Mouse (Mus musculus) midbrain, embryonic 12.5 days (tissue): Measurements from ENCODE around the gene Chrm3. TPM values are rescaled to one million over a fixed set of nuclear protein-coding genes. Genes with fewer than 3 reads are reported as not detected.

Experiments used
- ATAC-seq: fragments of 200-750 bp; cut with Nextera tagmentation; 2 replicates; pipeline ENCODE4 v1.8.0; 2017; ENCODE audit warnings: low read depth, moderate TSS enrichment, moderate library complexity; ENCODE audit not compliant: low FRiP score
- H3K27ac ChIP-seq: fragments of 300-500 bp; sonication (generic); replicated peaks from 2 replicates; pipeline ENCODE4 v1.5.1; 2016; ENCODE audit warnings: mild to moderate bottlenecking
- H3K27me3 ChIP-seq: fragments of 300-500 bp; sonication (generic); 2 replicates; pipeline ENCODE4 v1.6.1; 2016; ENCODE audit warnings: mild to moderate bottlenecking
- H3K36me3 ChIP-seq: fragments of 300-500 bp; sonication (generic); 2 replicates; pipeline ENCODE4 v1.6.1; 2016
- H3K4me1 ChIP-seq: fragments of 300-500 bp; sonication (generic); 2 replicates; pipeline ENCODE4 v1.6.1; 2016
- H3K4me2 ChIP-seq: fragments of 300-500 bp; sonication (generic); replicated peaks from 2 replicates; pipeline ENCODE4 v1.6.1; 2016; ENCODE audit warnings: mild to moderate bottlenecking, moderate library complexity
- H3K4me3 ChIP-seq: fragments of 300-500 bp; sonication (generic); 2 replicates; pipeline ENCODE4 v1.5.1; 2016; ENCODE audit warnings: mild to moderate bottlenecking
- H3K9ac ChIP-seq: fragments of 300-500 bp; sonication (generic); replicated peaks from 2 replicates; pipeline ENCODE4 v1.6.1; 2016; ENCODE audit warnings: mild to moderate bottlenecking, moderate library complexity
- H3K9me3 ChIP-seq: fragments of 300-500 bp; sonication (generic); 2 replicates; pipeline ENCODE4 v1.6.1; 2016; ENCODE audit warnings: mild to moderate bottlenecking
- WGBS: fragments of 180-500 bp; shearing (Covaris S2); methylation state at CpG from one replicate; pipeline ENCODE4 v1.1.7; 2016; 5-methylcytosine and 5-hydroxymethylcytosine counted together
- polyA plus RNA-seq: library from polyadenylated mRNA; unstranded; fragments of >200 nt; fragmentation: Nextera tagmentation; extraction: Ambion mirVana; gene quantifications from 2 replicates; pipeline ENCODE4 v1.2.1, GENCODE M21; 2016

The Chrm3 gene
- polyA plus RNA-seq, 1 experiment from 2014 or later = 0.77 TPM

DNA sequence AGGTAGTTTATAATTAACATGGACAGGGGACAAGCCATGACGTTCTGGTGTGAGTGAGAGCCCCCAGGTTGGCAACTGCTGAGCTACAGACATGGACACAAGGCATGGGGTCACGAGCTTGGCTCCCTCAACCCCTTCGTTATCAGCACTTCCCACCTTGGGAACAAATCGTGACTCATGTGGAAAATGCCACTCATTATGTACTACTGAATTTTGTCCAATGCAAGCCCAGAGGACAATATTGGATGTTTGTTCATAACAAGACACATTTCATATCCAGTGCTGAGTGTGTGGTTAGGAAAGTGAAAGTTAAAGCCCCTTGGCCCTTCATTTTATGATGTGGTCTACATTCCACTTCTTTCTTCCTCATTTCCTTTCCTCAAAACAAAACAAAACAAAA is 140.2 kb downstream of the Chrm3 start:
- Histone ChIP-seq H3K4me3 (no peak overlapping the region), H3K4me2 (no peak overlapping the region), H3K9ac (no peak overlapping the region), H3K4me1 (no peaks in the 10 kb centered on the region), H3K27me3 (no peaks in the 10 kb centered on the region), H3K27ac (no peak overlapping the region), H3K9me3 (no peaks in the 10 kb centered on the region), H3K36me3 (no peaks in the 10 kb centered on the region)
- ATAC-seq = no peak
- WGBS = 81% methylated on average over 4 of the region's 4 CpGs

GRCm38 (mm10) chr13:10212112-10212511 is 148.5 kb downstream of the Chrm3 start:
- Histone ChIP-seq H3K36me3 (no peaks in the 10 kb centered on the region), H3K27ac (no peak overlapping the region), H3K9me3 (no peaks in the 10 kb centered on the region), H3K27me3 (no peaks in the 10 kb centered on the region), H3K4me3 (no peak overlapping the region), H3K9ac (no peak overlapping the region), H3K4me2 (no peak overlapping the region), H3K4me1 (no peaks in the 10 kb centered on the region)
- WGBS = 88% methylated on average over 2 of the region's 2 CpGs
- no peak for ATAC-seq

GRCm38 (mm10) chr13:10210522-10211244 is 150.0 kb downstream of the Chrm3 start:
- Histone ChIP-seq H3K9me3 (no peaks in the 10 kb centered on the region), H3K27ac (no peak overlapping the region), H3K27me3 (no peaks in the 10 kb centered on the region), H3K36me3 (no peaks in the 10 kb centered on the region), H3K4me3 (no peak overlapping the region), H3K4me2 (no peak overlapping the region), H3K9ac (no peak overlapping the region), H3K4me1 (no peaks in the 10 kb centered on the region)
- WGBS = 60% methylated on average over 1 of the region's 1 CpGs
- ATAC-seq = no peak

GRCm38 (mm10) chr13:10199206-10199956 is 161.3 kb downstream of the Chrm3 start:
- WGBS = 79% methylated on average over 6 of the region's 6 CpGs
- no peak overlapping the region for H3K9ac ChIP-seq
- no peaks in the 10 kb centered on the region for H3K36me3 ChIP-seq
- no peaks in the 10 kb centered on the region for H3K27me3 ChIP-seq
- H3K4me3 ChIP-seq = no peak overlapping the region
- H3K9me3 ChIP-seq = no peaks in the 10 kb centered on the region
- H3K4me2 ChIP-seq = no peak overlapping the region
- ATAC-seq = no peak
- no peak overlapping the region for H3K27ac ChIP-seq
- no peaks in the 10 kb centered on the region for H3K4me1 ChIP-seq

GRCm38 (mm10) chr13:10189829-10190228 is 170.8 kb downstream of the Chrm3 start:
- H3K4me2 ChIP-seq = no peak overlapping the region
- no peak overlapping the region for H3K27ac ChIP-seq
- H3K9ac ChIP-seq = no peak overlapping the region
- no peak overlapping the region for H3K4me3 ChIP-seq
- H3K27me3 ChIP-seq = no peaks in the 10 kb centered on the region
- no peaks in the 10 kb centered on the region for H3K36me3 ChIP-seq
- H3K9me3 ChIP-seq = no peaks in the 10 kb centered on the region
- no peaks in the 10 kb centered on the region for H3K4me1 ChIP-seq
- no peak for ATAC-seq
- WGBS = 74% methylated on average over 2 of the region's 2 CpGs

DNA sequence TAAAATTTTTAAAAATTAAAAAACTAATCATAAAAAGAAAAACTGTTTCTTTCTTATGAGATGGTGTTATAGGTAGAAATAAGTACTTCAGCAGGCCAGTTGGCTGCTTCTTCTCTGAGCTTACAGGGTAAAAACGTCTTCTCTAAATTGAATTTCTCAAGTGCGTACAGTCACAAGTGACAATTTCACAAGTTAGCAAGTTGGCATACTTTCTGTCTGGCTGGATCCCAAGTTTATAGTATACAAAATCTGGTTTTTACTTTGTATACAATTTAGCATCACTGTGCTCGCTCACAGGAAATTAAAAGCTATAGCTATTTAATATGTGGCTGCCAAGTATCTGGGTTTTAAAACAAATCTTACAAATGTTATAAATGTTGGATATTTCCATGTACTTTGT is 172.7 kb downstream of the Chrm3 start:
- H3K4me1 ChIP-seq = no peaks in the 10 kb centered on the region
- H3K4me3 ChIP-seq = no peak overlapping the region
- no peak for ATAC-seq
- no peaks in the 10 kb centered on the region for H3K9me3 ChIP-seq
- WGBS = 87% methylated on average over 3 of the region's 3 CpGs
- no peaks in the 10 kb centered on the region for H3K36me3 ChIP-seq
- no peak overlapping the region for H3K27ac ChIP-seq
- no peak overlapping the region for H3K9ac ChIP-seq
- no peak overlapping the region for H3K4me2 ChIP-seq
- H3K27me3 ChIP-seq = no peaks in the 10 kb centered on the region

GRCm38 (mm10) chr13:10183837-10184236 is 176.8 kb downstream of the Chrm3 start:
- Histone ChIP-seq H3K4me3 (no peak overlapping the region), H3K9ac (no peak overlapping the region), H3K9me3 (no peaks in the 10 kb centered on the region), H3K27ac (no peak overlapping the region), H3K27me3 (no peaks in the 10 kb centered on the region), H3K36me3 (no peaks in the 10 kb centered on the region), H3K4me1 (no peaks in the 10 kb centered on the region), H3K4me2 (no peak overlapping the region)
- WGBS = 91% methylated on average over 4 of the region's 4 CpGs
- ATAC-seq = no peak

DNA sequence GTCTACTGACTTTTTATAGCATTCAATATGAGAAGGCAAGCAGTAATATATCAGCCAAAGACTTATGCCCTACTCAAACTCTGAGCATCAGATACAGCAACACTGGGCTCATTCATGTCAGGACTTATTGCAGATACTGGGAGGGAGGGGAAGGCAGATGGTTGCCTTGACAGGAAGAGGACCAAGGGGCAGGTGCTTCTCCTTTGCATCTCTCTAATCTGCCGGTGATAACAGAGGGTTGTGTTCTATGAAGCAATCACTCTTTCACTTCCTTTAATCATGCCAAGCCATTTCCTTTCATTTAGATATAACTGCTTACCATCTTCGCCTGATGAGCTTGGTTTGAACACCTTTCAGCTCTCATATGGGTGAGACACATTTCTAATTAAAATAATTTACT is 177.9 kb downstream of the Chrm3 start:
- Histone ChIP-seq H3K4me3 (no peak overlapping the region), H3K27me3 (no peaks in the 10 kb centered on the region), H3K4me2 (no peak overlapping the region), H3K27ac (no peak overlapping the region), H3K4me1 (no peaks in the 10 kb centered on the region), H3K9ac (no peak overlapping the region), H3K36me3 (no peaks in the 10 kb centered on the region), H3K9me3 (no peaks in the 10 kb centered on the region)
- no peak for ATAC-seq
- WGBS = 82% methylated on average over 2 of the region's 2 CpGs

DNA sequence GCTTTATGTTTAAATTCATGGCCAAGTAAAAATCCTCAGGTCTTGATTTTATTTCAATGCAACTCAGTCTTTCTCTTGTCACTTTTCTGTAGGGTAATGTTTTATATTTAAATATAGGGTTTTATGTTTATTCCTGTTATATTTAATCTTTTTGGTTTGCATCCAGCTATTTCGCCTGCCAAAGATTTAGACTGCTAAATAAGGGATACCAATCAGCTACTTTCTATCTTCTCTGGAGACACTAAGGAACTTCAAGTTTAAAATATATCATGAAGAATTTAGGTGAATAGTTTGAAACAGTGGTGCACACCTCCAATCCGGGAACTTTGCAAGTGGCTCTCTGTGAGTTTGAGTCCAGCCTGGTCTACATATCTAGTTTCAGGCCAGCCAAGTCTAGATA is 190.1 kb downstream of the Chrm3 start:
- Histone ChIP-seq H3K9ac (no peak overlapping the region), H3K27me3 (no peaks in the 10 kb centered on the region), H3K4me1 (no peaks in the 10 kb centered on the region), H3K4me3 (no peak overlapping the region), H3K27ac (no peak overlapping the region), H3K9me3 (no peaks in the 10 kb centered on the region), H3K36me3 (no peaks in the 10 kb centered on the region), H3K4me2 (no peak overlapping the region)
- WGBS = 86% methylated on average over 2 of the region's 2 CpGs
- ATAC-seq = no peak

DNA sequence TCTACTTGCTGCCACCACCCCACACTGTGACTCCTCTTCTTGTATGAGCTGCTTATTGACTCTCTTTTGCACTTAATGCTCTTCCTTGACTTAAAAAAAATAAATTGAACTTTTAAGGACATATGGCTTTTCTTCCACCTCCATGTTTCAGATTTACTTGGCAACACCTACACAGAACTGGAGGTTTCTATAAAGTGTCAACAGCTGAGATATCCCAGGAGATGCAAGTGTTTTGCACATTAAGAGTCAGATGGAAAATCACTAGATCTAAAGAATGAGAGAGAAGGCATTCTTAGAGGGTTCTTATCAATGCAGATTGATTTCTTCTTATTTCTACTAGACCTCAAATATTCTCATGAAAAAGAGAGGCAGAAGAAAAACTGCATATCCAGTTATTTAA is 197.3 kb downstream of the Chrm3 start:
- no peaks in the 10 kb centered on the region for H3K36me3 ChIP-seq
- H3K4me1 ChIP-seq = no peaks in the 10 kb centered on the region
- H3K4me2 ChIP-seq = no peak overlapping the region
- no peak overlapping the region for H3K9ac ChIP-seq
- H3K9me3 ChIP-seq = no peaks in the 10 kb centered on the region
- H3K27ac ChIP-seq = no peak overlapping the region
- no peaks in the 10 kb centered on the region for H3K27me3 ChIP-seq
- no peak for ATAC-seq
- H3K4me3 ChIP-seq = no peak overlapping the region

DNA sequence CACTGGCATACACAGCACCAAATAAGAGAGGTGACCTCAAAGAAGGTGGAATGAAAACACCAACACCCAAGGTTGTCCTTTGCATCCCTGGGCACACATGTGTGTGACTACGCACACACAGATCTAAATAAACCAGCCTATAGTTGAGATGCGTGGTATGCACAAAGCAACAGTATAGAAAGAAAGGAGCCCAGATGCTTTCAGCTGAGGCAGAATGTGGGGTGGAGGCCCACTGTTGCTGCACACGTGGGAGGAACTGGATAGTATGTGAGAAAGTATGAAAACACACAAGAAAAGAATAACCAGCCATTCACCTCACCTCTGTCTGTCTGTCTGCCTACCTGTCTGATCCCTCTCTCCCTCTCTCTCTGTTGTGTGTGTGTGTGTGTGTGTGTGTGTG is 203.2 kb downstream of the Chrm3 start:
- Histone ChIP-seq H3K27ac (no peak overlapping the region), H3K9me3 (no peaks in the 10 kb centered on the region), H3K4me2 (no peak overlapping the region), H3K4me3 (no peak overlapping the region), H3K9ac (no peak overlapping the region), H3K36me3 (no peaks in the 10 kb centered on the region), H3K4me1 (no peaks in the 10 kb centered on the region), H3K27me3 (no peaks in the 10 kb centered on the region)
- 89% methylated on average over 3 of the region's 3 CpGs for WGBS
- ATAC-seq = no peak

DNA sequence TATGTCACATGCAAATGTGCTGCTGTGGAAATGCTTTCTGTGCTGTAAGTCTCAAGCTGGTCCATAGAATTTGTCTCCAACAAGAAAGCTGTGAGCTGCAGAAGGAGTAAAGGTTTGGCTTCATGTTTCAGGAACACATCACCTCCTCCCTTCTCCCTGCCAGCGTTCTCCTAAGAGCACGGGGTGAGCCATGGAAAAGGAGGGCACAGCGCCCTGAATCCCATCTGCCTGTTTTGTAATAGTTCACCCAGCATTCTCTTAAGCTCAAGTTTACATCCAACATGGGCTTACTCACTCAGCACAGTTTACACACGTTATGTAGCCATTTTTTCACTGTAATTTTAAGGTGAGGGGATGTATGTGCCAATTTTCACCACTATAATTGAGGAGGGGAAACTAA is 220.1 kb downstream of the Chrm3 start:
- WGBS = 84% methylated on average over 4 of the region's 4 CpGs
- no peak overlapping the region for H3K4me3 ChIP-seq
- no peak overlapping the region for H3K4me2 ChIP-seq
- no peak overlapping the region for H3K27ac ChIP-seq
- H3K9me3 ChIP-seq = no peaks in the 10 kb centered on the region
- H3K9ac ChIP-seq = no peak overlapping the region
- H3K27me3 ChIP-seq = no peaks in the 10 kb centered on the region
- no peak for ATAC-seq
- H3K36me3 ChIP-seq = no peaks in the 10 kb centered on the region
- H3K4me1 ChIP-seq = no peaks in the 10 kb centered on the region
